Mouse (Mus musculus) megakaryocyte, adult 5-6 weeks (primary cell): ENCODE results near the gene Gm6676. TPM values are rescaled to one million over a fixed set of nuclear protein-coding genes. Genes with fewer than 3 reads are reported as not detected.
"Not testable (repeated sequence)": the region's sequence is repeated elsewhere in the genome, so short reads cannot be mapped to it uniquely, and the experiment has no call there.

Experiments used
- ATAC-seq: 2 replicates; pipeline ENCODE4 v1.8.0; 2016; ENCODE audit warnings: mild to moderate bottlenecking, inconsistent platforms; ENCODE audit not compliant: poor library complexity, severe bottlenecking
- total RNA-seq, 2 experiments: library from RNA; stranded (forward) in 1 of 2; stranded (reverse) in 1 of 2; fragments of 153-499, 151-499 nt in 1 of 2; fragments of 221-1000, 200-1000 nt in 1 of 2; gene quantifications; 2 replicates each; pipeline versions ENCODE4 v1.2.3 to v1.2.4; 2015 to 2017

Gm6676 gene
- total RNA-seq (2015) (not detected in 2 replicates), total RNA-seq (2017) (not detected in 2 replicates)

DNA sequence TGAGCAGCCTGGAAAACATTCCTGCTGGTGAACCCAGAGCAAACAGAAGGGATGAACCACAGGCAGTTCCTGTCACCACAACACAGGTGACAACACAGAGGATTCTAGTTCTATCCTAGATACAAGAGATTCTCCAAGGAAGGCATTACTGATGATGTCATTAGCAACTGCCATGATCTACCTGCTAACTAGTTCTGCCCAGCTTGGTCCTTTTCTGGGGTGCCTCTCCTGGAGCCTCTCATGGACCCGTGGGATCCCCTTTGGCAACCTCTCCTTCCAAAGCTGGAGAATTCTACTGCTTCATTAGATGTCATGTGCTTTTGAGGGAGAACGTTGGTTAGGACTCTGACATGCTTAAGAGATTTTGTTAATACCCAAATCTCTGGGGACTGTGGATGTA lies at the start of gene Gm6676:
Gene Gm6676, minus strand, starts transcription at position 101 of the 400 bp plus-strand sequence.
- not testable (repeated sequence) for ATAC-seq

- ATAC-seq: not testable (repeated sequence)
Measured at GRCm38 (mm10) chr14:7174483-7174971, 49.3 kb upstream of the Gm6676 start, which contains the start of gene Gm3512. Gene Gm3512 (minus strand): TSS chr14:7174533.

DNA sequence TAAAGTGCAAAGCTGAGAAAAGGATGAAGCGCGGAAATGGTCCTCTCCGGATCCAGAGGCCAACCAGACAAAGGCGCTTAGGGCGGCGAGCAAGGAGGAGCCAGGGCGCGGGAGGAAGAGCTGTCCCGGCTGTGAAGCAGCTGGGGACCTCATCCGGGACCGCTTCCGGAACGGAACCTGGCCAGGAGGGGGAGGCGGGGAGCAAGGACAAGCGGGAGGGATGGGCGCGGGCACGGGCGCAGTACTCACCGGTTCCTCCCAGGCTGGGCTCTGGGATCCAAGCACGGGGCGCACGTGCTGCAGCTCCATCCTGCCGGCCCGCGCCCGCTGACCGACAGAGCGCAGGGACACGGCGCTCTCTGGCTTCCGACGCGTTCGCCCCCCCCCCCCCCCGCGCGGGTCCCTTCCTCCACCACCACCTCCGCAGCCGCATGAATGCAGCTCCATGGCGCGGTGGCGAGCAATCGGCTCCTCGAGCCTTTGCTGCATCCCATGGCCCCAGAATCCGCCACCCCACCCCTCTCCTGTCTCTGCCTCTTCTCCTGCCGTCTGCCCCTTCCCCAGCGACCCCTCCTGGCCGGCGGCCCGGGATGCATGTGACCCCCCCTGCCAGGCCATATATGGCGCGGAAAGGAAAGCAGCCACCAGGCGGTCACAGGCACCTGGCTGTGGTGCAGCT lies 19.9 kb downstream of the Gm6676 start:
- ATAC-seq: not testable (repeated sequence)

GRCm38 (mm10) chr14:7100521-7100920 lies 24.7 kb downstream of the Gm6676 start, which contains the start of gene Gm3696:
Gene Gm3696 (minus strand): TSS chr14:7100621.
- ATAC-seq: not testable (repeated sequence)

Other genes with a start within 250 kb of the Gm6676 start
- not detected in 2 replicates for gene Gm3667, start 235.4 kb downstream of the Gm6676 start, total RNA-seq (2015)
- not detected in 2 replicates for gene Gm3667, start 235.4 kb downstream of the Gm6676 start, total RNA-seq (2017)
- not detected in 2 replicates for gene Gm6356, start 151.6 kb downstream of the Gm6676 start, total RNA-seq (2015)
- gene Gm6356, start 151.6 kb downstream of the Gm6676 start, total RNA-seq (2017): not detected in 2 replicates
- gene Gm10406, start 98.0 kb downstream of the Gm6676 start, total RNA-seq (2015): not detected in 2 replicates
- gene Gm10406, start 98.0 kb downstream of the Gm6676 start, total RNA-seq (2017): not detected in 2 replicates
- not detected in 2 replicates for gene Gm3685, start 80.4 kb downstream of the Gm6676 start, total RNA-seq (2015)
- gene Gm3685, start 80.4 kb downstream of the Gm6676 start, total RNA-seq (2017): not detected in 2 replicates
- not detected in 2 replicates for gene Gm3696, start 24.8 kb downstream of the Gm6676 start, total RNA-seq (2015)
- gene Gm3696, start 24.8 kb downstream of the Gm6676 start, total RNA-seq (2017): not detected in 2 replicates
- 0.20 TPM in 1 of 2 replicates, not detected in the other for gene Gm3512, start 49.1 kb upstream of the Gm6676 start, total RNA-seq (2015)
- gene Gm3512, start 49.1 kb upstream of the Gm6676 start, total RNA-seq (2017): not detected in 2 replicates
- not detected in 2 replicates for gene Gm16434, start 69.1 kb upstream of the Gm6676 start, total RNA-seq (2015)
- gene Gm16434, start 69.1 kb upstream of the Gm6676 start, total RNA-seq (2017): not detected in 2 replicates
- not detected in 2 replicates for gene Gm3727, start 139.3 kb upstream of the Gm6676 start, total RNA-seq (2015)
- not detected in 2 replicates for gene Gm3727, start 139.3 kb upstream of the Gm6676 start, total RNA-seq (2017)
- not detected in 2 replicates for gene Gm3739, start 189.6 kb upstream of the Gm6676 start, total RNA-seq (2015)
- not detected in 2 replicates for gene Gm3739, start 189.6 kb upstream of the Gm6676 start, total RNA-seq (2017)
- gene Gm5797, start 207.0 kb upstream of the Gm6676 start, total RNA-seq (2015): not detected in 2 replicates
- not detected in 2 replicates for gene Gm5797, start 207.0 kb upstream of the Gm6676 start, total RNA-seq (2017)
- not detected in 2 replicates for gene Gm8374, start 239.7 kb upstream of the Gm6676 start, total RNA-seq (2015)
- not detected in 2 replicates for gene Gm8374, start 239.7 kb upstream of the Gm6676 start, total RNA-seq (2017)